Mouse (Mus musculus) frontal cortex, adult (tissue): ENCODE results near the gene Vmn1r184.
"Not testable (repeated sequence)": the region's sequence is repeated elsewhere in the genome, so short reads cannot be mapped to it uniquely, and the experiment has no call there.

ENCODE experiments used
- ATAC-seq: cut with Nextera tagmentation; 2 replicates; pipeline ENCODE4 v1.9.2; 2017; ENCODE audit warnings: mild to moderate bottlenecking, moderate library complexity, mixed read lengths; ENCODE audit not compliant: low TSS enrichment

Gene Vmn1r184

DNA sequence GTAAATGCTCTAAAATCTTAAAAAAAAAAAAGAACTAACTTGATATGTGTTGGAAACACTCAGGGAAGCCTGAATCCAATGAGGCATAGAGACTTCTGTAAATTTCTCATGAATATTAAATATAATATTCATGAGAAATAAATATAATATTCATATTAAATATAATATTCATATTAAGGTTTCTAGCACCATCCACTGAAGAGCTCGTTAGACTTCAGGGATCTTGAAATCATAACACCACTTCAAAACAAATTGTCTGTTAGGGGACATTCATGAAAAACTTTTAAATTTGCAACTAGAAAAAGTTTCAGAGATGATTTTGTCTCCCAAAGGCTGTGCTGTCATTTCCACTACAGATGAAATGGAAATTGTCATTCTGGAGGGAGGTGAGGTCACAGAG is at the start of gene Vmn1r184:
Vmn1r184 (plus strand) TSS at position 301 of the 400 bp plus-strand sequence.
- ATAC-seq, result not testable (repeated sequence)

DNA sequence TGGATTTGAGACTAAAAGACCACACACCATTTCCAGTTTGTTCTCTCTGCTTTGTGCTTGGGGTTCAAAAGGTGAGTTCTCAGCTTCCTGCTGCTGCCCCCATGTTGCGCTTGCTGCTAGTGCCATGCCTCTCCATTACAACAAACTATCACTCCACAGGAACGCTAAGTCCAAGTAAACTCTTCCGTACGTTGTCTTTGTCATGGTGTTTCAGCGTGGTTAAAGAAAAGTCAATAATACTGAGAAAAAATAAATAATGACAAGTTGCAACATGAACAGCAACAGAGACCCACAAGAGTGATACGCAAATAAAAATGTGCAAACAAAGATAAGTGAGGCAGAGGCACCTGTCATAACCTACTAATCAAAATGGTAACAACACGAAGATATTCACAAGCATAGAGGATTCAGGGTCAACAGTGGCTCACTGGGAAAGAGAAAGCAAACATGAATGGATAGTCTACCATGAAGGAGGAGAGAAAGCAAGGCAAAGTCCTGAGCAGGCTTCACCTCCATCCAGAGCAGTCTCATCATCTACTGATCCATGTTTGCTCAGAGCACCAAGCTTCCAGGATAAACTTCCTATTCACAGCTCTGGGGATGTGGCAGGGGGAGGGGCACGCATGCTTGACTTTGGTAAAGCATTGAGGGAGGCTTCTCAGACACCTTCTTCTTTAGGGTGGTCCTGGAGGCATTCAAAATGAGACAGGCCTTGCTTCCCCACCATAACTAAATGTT is 43.5 kb downstream of the Vmn1r184 start:
- not testable (repeated sequence) for ATAC-seq

DNA sequence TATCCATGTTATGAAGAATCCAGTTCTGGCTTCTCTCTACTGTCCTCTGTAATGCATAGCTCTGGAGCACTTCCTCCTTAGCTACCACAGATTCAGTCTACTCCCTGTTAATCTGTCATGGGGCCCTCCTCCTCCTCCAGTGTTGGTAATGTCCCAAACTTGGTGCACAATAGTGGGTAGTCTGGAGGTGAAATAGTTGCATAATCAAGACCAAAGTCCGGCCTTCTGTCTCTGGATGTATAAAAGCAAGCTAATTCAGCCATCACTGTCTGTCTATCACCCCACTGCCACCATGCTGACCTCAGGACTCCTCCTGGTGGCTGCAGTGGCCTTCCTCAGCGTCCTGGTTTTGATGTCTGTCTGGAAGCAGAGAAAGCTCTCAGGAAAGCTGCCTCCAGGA is 46.8 kb downstream of the Vmn1r184 start, which contains the start of gene Cyp2a4:
Cyp2a4 (plus strand) TSS at position 244 of the 400 bp plus-strand sequence.
- ATAC-seq, result not testable (repeated sequence)

DNA sequence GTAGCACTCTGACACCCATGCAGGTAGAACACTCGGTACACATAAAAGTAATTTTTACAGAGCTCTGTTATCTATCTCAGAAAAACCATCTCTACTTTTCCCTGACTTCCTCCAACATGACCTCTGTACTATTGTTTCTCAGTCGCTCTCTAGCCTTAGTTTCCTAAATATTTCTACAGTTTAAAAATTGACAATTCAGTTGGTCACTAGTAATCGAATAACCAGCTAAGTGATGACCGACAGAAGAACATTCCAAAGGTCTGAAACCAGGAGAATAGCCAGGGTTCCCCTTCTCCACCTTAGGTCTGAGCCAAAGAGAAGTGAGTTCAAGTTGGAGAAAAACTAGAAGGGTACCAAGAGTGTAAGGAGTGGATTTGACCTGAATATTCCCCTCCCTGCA is 51.7 kb downstream of the Vmn1r184 start:
- ATAC-seq, result not testable (repeated sequence)

DNA sequence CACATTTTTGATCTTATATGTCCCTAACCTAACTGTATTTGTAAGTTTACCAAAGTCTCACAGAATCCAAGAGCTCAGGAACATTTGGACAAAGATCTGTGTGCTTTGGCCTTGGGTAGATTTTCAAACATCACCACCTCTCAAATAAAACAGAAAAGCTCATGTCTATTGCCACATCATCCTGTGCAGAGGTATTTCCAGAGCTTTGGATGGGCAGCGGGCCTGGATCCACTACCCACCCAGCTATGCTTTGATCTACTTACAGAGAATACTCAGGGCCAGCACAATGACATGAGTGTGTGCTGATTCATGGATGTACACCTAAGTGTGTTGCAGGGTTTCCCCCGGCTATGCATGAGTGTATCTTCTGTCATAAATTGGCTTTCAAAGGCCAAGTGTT is 55.1 kb downstream of the Vmn1r184 start:
- not testable (repeated sequence) for ATAC-seq

DNA sequence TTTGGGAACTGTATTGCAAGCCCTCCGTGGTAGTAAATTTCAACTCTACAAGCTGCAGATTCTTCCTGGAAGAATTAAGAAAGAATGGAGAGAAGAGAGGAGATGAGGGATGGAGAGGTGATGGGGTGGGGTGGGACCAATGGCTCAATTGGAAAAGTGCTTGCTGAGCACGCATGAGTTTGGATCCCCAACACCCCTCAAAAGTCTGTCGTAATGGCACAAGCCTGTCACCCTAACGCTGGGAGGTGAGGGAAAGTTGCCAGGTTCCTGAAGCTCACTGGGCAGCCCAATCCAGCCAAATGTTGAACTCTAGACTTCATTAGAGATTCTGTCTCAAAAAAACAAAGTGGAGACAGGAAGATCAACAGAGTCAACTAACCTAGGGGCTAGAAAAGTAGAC is 55.7 kb downstream of the Vmn1r184 start:
- ATAC-seq, result not testable (repeated sequence)
